Mouse (Mus musculus) stomach, embryonic 16.5 days (tissue): ENCODE results near the gene Hapln3. TPM values are rescaled to one million over a fixed set of nuclear protein-coding genes. Genes with fewer than 3 reads are reported as not detected.

Source experiments
- ATAC-seq: fragments of 200-750 bp; cut with Nextera tagmentation; 2 replicates; pipeline ENCODE4 v1.8.0; 2017; ENCODE audit warnings: moderate number of reproducible peaks, moderate TSS enrichment; ENCODE audit not compliant: insufficient read depth, low FRiP score
- H3K27ac ChIP-seq: fragments of 300-500 bp; sonication (generic); 2 replicates; pipeline ENCODE4 v1.5.1; 2014; ENCODE audit warnings: low read length
- H3K27me3 ChIP-seq: fragments of 300-500 bp; sonication (generic); 2 replicates; pipeline ENCODE4 v1.6.1; 2014; ENCODE audit warnings: low read length, control low read depth, mixed read lengths; ENCODE audit not compliant: control insufficient read depth, insufficient read depth
- H3K36me3 ChIP-seq: fragments of 300-500 bp; sonication (generic); 2 replicates; pipeline ENCODE4 v1.6.1; 2014; ENCODE audit warnings: low read length; ENCODE audit not compliant: control insufficient read depth, insufficient read depth
- H3K4me1 ChIP-seq: fragments of 300-500 bp; sonication (generic); 2 replicates; pipeline ENCODE4 v1.6.1; 2014; ENCODE audit warnings: low read length, control low read depth, mixed read lengths; ENCODE audit not compliant: control insufficient read depth, insufficient read depth
- H3K4me2 ChIP-seq: fragments of 300-500 bp; sonication (generic); 2 replicates; pipeline ENCODE4 v1.6.1; 2014; ENCODE audit warnings: low read depth, low read length, mixed read lengths
- H3K4me3 ChIP-seq: fragments of 300-500 bp; sonication (generic); replicated peaks from 2 replicates; pipeline ENCODE4 v1.5.1; 2014; ENCODE audit warnings: mild to moderate bottlenecking, low read length
- H3K9ac ChIP-seq: fragments of 300-500 bp; sonication (generic); 2 replicates; pipeline ENCODE4 v1.6.1; 2014; ENCODE audit warnings: low read length
- H3K9me3 ChIP-seq: fragments of 300-500 bp; sonication (generic); replicated peaks from 2 replicates; pipeline ENCODE4 v1.6.1; 2016; ENCODE audit warnings: low read length, control low read depth; ENCODE audit not compliant: control insufficient read depth
- WGBS: fragments of 180-500 bp; shearing (Covaris S2); extraction: QIAGEN DNeasy Blood & Tissue Kit; methylation state at CpG from one replicate; pipeline ENCODE4 v1.1.7; 2014; 5-methylcytosine and 5-hydroxymethylcytosine counted together
- polyA plus RNA-seq: library from polyadenylated mRNA; unstranded; fragments of >200 nt; fragmentation: Nextera tagmentation; extraction: Ambion mirVana; gene quantifications from 2 replicates; pipeline ENCODE4 v1.2.1, GENCODE M21; 2015

The Hapln3 gene
- polyA plus RNA-seq = 2.4 and 2.5 TPM in 2 replicates

DNA sequence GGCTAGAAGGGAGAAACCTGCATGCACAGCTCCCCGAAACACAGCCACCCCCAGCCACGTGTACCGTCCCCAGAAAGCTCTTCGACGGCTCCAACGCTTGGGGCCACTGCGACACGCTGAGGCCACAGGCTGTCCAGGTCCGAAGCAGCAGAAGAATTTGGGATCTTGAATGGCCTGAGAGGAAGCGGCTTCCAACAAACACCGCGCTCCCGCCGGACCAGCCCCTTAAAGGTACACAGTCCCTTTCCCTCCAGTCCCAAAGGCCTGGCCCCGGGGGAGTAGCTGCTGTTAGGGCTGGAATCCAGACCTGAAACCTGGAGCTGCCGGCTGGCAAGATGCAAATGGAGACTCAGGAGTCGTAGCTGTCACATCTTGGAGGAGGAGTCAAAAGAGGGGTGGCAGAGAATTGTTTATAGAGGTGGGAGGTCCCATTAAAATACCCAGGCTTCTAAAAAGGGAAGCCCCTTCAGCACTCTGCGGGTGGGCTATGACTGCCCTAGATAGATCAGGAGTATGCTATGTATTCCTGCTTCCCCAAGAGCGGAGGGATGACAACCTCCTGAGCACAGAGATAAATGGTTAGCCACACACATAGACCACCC lies at the start of gene Hapln3:
Hapln3 (minus strand) TSS at position 176 of the 602 bp plus-strand sequence.
- peak within 1 kb of the TSS; percentile 38 for H3K4me3 ChIP-seq
- WGBS = 3% methylated on average over 19 of the region's 19 CpGs
- ATAC-seq = 0 out of 2 replicates have a peak, but pooled peaks have one; percentile 15

GRCm38 (mm10) chr7:79173800-79174199 lies 43.0 kb upstream of the Hapln3 start:
- H3K27me3 ChIP-seq = no peaks in the 10 kb centered on the region
- H3K9ac ChIP-seq = no peak overlapping the region
- no peak overlapping the region for H3K4me3 ChIP-seq
- H3K4me1 ChIP-seq = 0 out of 2 replicates have a peak, but pooled peaks cover 3% of the 10 kb centered on the region
- no peak overlapping the region for H3K27ac ChIP-seq
- no peak overlapping the region for H3K4me2 ChIP-seq
- WGBS = 56% methylated on average over 3 of the region's 3 CpGs
- H3K9me3 ChIP-seq = no peaks in the 10 kb centered on the region; the same call in 1 of the 2 replicates
- no peak for ATAC-seq
- H3K36me3 ChIP-seq = no peaks in the 10 kb centered on the region

More for the DNA sequence above, at the start of gene Hapln3:
- H3K27ac ChIP-seq = no peak within 1 kb of the TSS
- H3K27me3 ChIP-seq = peaks cover 4% of the 10 kb centered on the region; the same call in 1 of the 2 replicates
- peak within 1 kb of the TSS; percentile 56 for H3K9ac ChIP-seq
- H3K4me1 ChIP-seq = peaks cover 12% of the 10 kb centered on the region
- no peaks in the 10 kb centered on the region for H3K9me3 ChIP-seq
- H3K36me3 ChIP-seq = 0 out of 2 replicates have a peak, but pooled peaks cover 6% of the 10 kb centered on the region
- peak within 1 kb of the TSS; percentile 66 for H3K4me2 ChIP-seq

DNA sequence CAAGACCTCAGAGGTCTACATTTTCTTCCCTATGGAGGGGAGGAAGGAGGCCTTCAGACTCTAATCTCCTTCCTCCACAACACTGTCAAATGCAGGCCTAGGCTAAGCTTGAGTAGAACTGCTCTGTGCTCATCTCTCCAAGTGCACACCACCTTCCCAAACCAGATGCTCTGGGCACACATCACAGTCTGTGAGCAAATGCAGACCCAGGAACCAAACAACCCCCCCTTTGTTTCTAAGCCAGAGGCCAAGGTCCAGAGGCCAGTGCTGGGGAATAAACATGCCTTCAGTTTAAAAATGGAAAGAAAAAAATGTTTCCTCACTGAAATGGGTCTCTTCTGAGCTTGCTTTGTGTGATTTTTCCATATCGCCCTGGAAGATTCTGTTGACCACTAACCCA lies 41.0 kb upstream of the Hapln3 start:
- H3K4me3 ChIP-seq = no peak overlapping the region
- H3K4me2 ChIP-seq = no peak overlapping the region
- 0 out of 2 replicates have a peak, but pooled peaks cover 3% of the 10 kb centered on the region for H3K4me1 ChIP-seq
- no peaks in the 10 kb centered on the region for H3K36me3 ChIP-seq
- whole genome bisulfite sequencing = 74% methylated on average over 1 of the region's 1 CpGs
- no peak overlapping the region for H3K27ac ChIP-seq
- H3K9ac ChIP-seq = no peak overlapping the region
- H3K9me3 ChIP-seq = no peaks in the 10 kb centered on the region; the same call in 1 of the 2 replicates
- ATAC-seq = no peak
- no peaks in the 10 kb centered on the region for H3K27me3 ChIP-seq

- no peaks in the 10 kb centered on the region; the same call in 1 of the 2 replicates for H3K9me3 ChIP-seq
- no peak overlapping the region for H3K9ac ChIP-seq
- H3K4me1 ChIP-seq = no peaks in the 10 kb centered on the region
- no peak overlapping the region for H3K27ac ChIP-seq
- no peak overlapping the region for H3K4me2 ChIP-seq
- WGBS = 71% methylated on average over 14 of the region's 14 CpGs
- no peaks in the 10 kb centered on the region for H3K36me3 ChIP-seq
- no peak overlapping the region for H3K4me3 ChIP-seq
- no peaks in the 10 kb centered on the region for H3K27me3 ChIP-seq
- ATAC-seq = no peak
These were observed 36.3 kb upstream of the Hapln3 start for GRCm38 (mm10) chr7:79167006-79167562.

DNA sequence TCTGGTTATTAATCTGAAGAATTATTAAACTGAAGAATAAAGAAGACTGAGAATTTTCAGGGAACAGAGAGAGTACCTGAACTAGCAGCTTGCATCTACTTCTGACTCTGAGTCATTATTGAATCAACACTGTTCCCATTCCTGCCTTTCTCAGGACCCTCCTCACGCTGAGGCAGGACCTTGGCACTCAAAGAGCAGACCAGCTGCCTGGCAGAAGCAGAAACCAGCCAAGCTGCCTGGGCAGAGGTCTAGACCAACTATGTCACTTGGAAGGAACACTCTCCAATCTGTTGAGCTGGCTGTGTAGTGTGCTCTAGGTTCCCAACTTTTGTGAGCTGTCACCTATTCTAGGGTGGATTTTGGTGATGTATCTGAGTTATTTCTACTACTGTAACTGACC lies 28.6 kb upstream of the Hapln3 start:
- ATAC-seq = no peak
- Histone ChIP-seq H3K4me2 (no peak overlapping the region), H3K27me3 (no peaks in the 10 kb centered on the region), H3K4me3 (no peak overlapping the region), H3K9ac (no peak overlapping the region), H3K27ac (no peak overlapping the region), H3K9me3 (no peaks in the 10 kb centered on the region), H3K36me3 (no peaks in the 10 kb centered on the region), H3K4me1 (no peaks in the 10 kb centered on the region)
- WGBS = 55% methylated on average over 1 of the region's 1 CpGs

DNA sequence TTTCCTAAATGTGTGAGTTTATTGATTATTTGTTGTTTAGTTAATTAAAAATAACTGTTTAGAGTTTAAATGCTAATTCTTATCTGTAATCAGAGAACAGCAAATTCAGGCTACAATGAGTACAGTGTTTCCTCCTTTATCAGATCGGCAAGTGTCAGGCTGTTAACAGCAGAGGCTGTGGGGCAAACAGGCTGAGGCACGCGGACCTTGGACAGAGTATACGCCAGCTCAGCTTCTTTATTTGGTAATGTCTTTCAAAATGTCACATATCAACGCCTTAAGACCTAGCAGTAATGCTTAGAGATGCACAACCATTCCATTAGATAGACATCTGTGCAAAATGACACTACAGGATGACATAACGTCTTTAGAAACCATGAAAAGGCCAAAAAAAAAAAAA lies 18.7 kb upstream of the Hapln3 start:
- no peak for ATAC-seq
- Histone ChIP-seq H3K27ac (peak overlapping the region; percentile 84; the same call in 1 of the 2 replicates), H3K9me3 (no peaks in the 10 kb centered on the region), H3K4me2 (peak overlapping the region; percentile 65; the same call in 1 of the 2 replicates), H3K36me3 (0 out of 2 replicates have a peak, but pooled peaks cover 6% of the 10 kb centered on the region), H3K4me3 (no peak overlapping the region; the same call in 1 of the 2 replicates), H3K9ac (no peak overlapping the region), H3K27me3 (no peaks in the 10 kb centered on the region), H3K4me1 (peaks cover 19% of the 10 kb centered on the region)
- WGBS = 48% methylated on average over 6 of the region's 6 CpGs

DNA sequence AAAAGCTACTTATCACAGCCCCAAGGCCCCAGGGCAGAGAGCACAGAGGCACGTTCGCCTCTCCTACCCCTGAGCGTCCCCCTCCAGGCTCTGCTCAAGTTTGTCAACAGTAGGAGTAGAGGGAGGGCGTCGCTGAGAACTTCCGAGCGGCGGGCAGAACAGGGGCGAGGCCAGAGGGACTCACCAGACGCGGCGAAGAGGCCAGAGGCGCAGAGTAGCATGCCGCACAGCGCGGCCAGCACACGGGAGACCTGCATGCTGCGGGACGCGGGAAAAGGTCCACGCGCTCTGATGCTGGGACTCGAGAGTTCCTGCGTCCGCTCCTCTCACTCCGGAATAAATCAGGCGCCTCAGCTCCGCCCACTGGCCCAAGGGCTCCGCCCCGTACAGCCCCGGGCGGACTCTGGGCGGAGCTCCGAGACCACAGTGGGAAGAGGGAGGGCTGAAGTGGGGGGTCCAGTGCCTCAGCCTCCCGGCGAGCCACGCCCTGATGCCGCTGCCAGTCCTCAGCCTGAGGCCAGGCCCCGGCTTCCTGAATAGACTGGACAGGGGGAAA lies 18.0 kb upstream of the Hapln3 start, which contains the start of gene Mfge8:
Mfge8 (minus strand) TSS at position 350 of the 556 bp plus-strand sequence.
- WGBS = under 1% methylated on average over 39 of the region's 39 CpGs
- Histone ChIP-seq H3K27me3 (no peaks in the 10 kb centered on the region), H3K27ac (peak within 1 kb of the TSS; percentile 84), H3K4me2 (peak within 1 kb of the TSS; percentile 65), H3K4me3 (peak within 1 kb of the TSS; percentile 79), H3K9me3 (no peaks in the 10 kb centered on the region), H3K9ac (peak within 1 kb of the TSS; percentile 82), H3K36me3 (0 out of 2 replicates have a peak, but pooled peaks cover 6% of the 10 kb centered on the region), H3K4me1 (peaks cover 19% of the 10 kb centered on the region)
- ATAC-seq = peak; percentile 95

- Histone ChIP-seq H3K9me3 (no peaks in the 10 kb centered on the region), H3K4me1 (peaks cover 19% of the 10 kb centered on the region), H3K36me3 (0 out of 2 replicates have a peak, but pooled peaks cover 6% of the 10 kb centered on the region), H3K27ac (peak overlapping the region; percentile 84), H3K27me3 (no peaks in the 10 kb centered on the region), H3K9ac (peak overlapping the region; percentile 82), H3K4me3 (peak overlapping the region; percentile 79), H3K4me2 (peak overlapping the region; percentile 65)
- no peak for ATAC-seq
- 1% methylated on average over 20 of the region's 20 CpGs for WGBS
These were observed 17.3 kb upstream of the Hapln3 start for GRCm38 (mm10) chr7:79147931-79148653.
